Mouse (Mus musculus) ovary, postnatal 36 days (tissue): ENCODE results near the gene March1.

Source experiments
- DNase-seq: peaks from one replicate; pipeline ENCODE4 v3.0.0; 2022; ENCODE audit warnings: low spot score, mixed read lengths

The March1 gene

GRCm38 (mm10) chr8:65617871-65618751, at the start of gene March1:
March1 (plus strand) TSS chr8:65617900.
- DNase-seq: no peak

- no peak for DNase-seq
These were observed 30.8 kb upstream of the March1 start for GRCm38 (mm10) chr8:65586909-65587308.

- no peak for DNase-seq
These were observed 14.5 kb upstream of the March1 start for GRCm38 (mm10) chr8:65603241-65603640.

GRCm38 (mm10) chr8:65609509-65609908, 8.2 kb upstream of the March1 start:
- DNase-seq: no peak

- DNase-seq: no peak
These were observed 1.3 kb downstream of the March1 start for GRCm38 (mm10) chr8:65618966-65619365.

- no peak for DNase-seq
These were observed 27.2 kb downstream of the March1 start for GRCm38 (mm10) chr8:65644931-65645330.

- DNase-seq: no peak
These were observed 27.8 kb downstream of the March1 start for GRCm38 (mm10) chr8:65645502-65645901.

GRCm38 (mm10) chr8:65645945-65646344, 28.2 kb downstream of the March1 start:
- DNase-seq: no peak

GRCm38 (mm10) chr8:65655924-65656323, 38.2 kb downstream of the March1 start:
- DNase-seq: no peak

GRCm38 (mm10) chr8:65661885-65662284, 44.2 kb downstream of the March1 start:
- no peak for DNase-seq

- DNase-seq: no peak
These were observed 48.1 kb downstream of the March1 start for GRCm38 (mm10) chr8:65665786-65666185.

- DNase-seq: no peak
These were observed 125.4 kb downstream of the March1 start for GRCm38 (mm10) chr8:65743066-65743465.

GRCm38 (mm10) chr8:65775815-65776214, 158.1 kb downstream of the March1 start:
- no peak for DNase-seq

GRCm38 (mm10) chr8:65781156-65781555, 163.5 kb downstream of the March1 start:
- DNase-seq: no peak

GRCm38 (mm10) chr8:65812971-65813370, 195.3 kb downstream of the March1 start:
- DNase-seq: no peak

- DNase-seq: no peak
These were observed 304.8 kb downstream of the March1 start for GRCm38 (mm10) chr8:65922294-65923019.

GRCm38 (mm10) chr8:65956948-65957347, 339.2 kb downstream of the March1 start:
- DNase-seq: no peak

- DNase-seq: no peak
These were observed 339.8 kb downstream of the March1 start for GRCm38 (mm10) chr8:65957492-65957891.

GRCm38 (mm10) chr8:65966502-65967222, 349.0 kb downstream of the March1 start:
- DNase-seq: no peak

- no peak for DNase-seq
These were observed 349.6 kb downstream of the March1 start for GRCm38 (mm10) chr8:65967223-65967778.

GRCm38 (mm10) chr8:65976905-65977304, 359.2 kb downstream of the March1 start:
- DNase-seq: no peak

GRCm38 (mm10) chr8:65982039-65982438, 364.3 kb downstream of the March1 start:
- DNase-seq: no peak
